Mouse (Mus musculus) thymus, adult 2 months (tissue): ENCODE measurements around the gene Bahcc1.

ENCODE experiments used
- CTCF ChIP-seq: fragments of 200-500 bp; IDR thresholded peaks from 2 replicates; pipeline ENCODE4 v1.5.1; 2012; ENCODE audit warnings: mild to moderate bottlenecking, control low read depth, low read length, moderate library complexity, borderline replicate concordance; ENCODE audit not compliant: control insufficient read depth, poor library complexity, insufficient read depth; ENCODE audit errors: extremely low read depth
- POLR2A ChIP-seq: fragments of 200-500 bp; IDR thresholded peaks from 2 replicates; pipeline ENCODE4 v1.6.1; 2012; ENCODE audit warnings: mild to moderate bottlenecking, low read length, control low read depth, moderate library complexity; ENCODE audit not compliant: control insufficient read depth, poor library complexity, insufficient read depth; ENCODE audit errors: extremely low read depth

- TF ChIP-seq POLR2A (no peak), CTCF (no peak)
Measured at GRCm38 (mm10) chr11:120228911-120229437, 3.8 kb upstream of the Bahcc1 start.
